Mouse (Mus musculus): ENCODE results near the gene Ube2d1. TPM values are rescaled to one million over a fixed set of nuclear protein-coding genes. Genes with fewer than 3 reads are reported as not detected.

The Ube2d1 gene
- total RNA-seq, 2 experiments from 2014 or later, result 23.6 to 30.3 TPM

DNA sequence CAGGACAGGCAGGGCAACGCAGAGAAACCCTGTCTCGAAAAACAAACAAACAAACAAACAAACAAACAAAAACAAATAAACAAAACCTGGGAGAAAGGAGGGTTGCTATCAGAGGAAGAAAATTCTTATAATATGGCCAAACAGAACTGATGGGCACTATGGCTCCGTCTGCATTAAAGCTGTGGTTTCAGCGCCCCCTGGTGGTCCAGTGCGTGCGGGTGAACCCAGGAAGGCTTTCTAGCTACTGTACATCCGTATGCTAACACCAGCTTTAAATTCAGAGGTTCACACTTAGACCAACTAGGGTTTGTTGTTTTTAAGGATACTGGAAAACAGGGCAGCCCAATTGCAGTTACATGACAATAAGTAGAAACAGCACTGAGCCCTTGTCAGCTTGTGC is 59.2 kb downstream of the Ube2d1 start:
- DNase-seq (ENCODE audit: low spot score in 2 of 2), result peak; percentile 61 to 69

- no peak for DNase-seq (ENCODE audit: low spot score in 2 of 2)
These were observed 62.0 kb downstream of the Ube2d1 start for GRCm38 (mm10) chr10:71223101-71223500.

GRCm38 (mm10) chr10:71222639-71223038 is 62.4 kb downstream of the Ube2d1 start:
- DNase-seq (ENCODE audit: low spot score in 2 of 2), result no peak

GRCm38 (mm10) chr10:71218228-71218892 is 66.7 kb downstream of the Ube2d1 start:
- peak; percentile 20 to 29 for DNase-seq (ENCODE audit: low spot score in 2 of 2)

DNA sequence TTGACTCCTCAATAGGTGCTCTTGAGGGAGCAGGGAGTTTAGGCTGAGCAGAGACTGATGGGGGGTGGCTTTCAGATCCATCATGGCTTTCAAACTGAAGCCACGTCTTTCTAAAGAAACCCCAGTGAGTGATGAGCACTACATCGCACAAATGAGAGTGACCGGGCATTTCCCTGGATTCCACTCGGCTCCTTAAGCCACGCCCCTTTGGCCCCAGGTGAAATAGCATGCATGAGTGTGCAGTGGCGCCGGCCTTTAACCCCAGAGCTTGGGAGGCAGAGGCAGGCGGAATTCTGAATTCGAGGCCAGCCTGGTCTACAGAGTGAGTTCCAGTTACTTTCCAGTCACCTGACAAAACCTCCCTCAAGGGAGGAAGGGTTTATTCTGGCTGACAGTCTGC is 69.1 kb downstream of the Ube2d1 start:
- no peak for DNase-seq (ENCODE audit: low spot score in 2 of 2)

Other genes with a start within 250 kb of the Ube2d1 start
- 10 to 100 TPM; 33.7 to 53.9 TPM for gene Bicc1, start 125.6 kb downstream of the Ube2d1 start, total RNA-seq (2021)
- 10 to 100 TPM; 70.9 to 77.0 TPM for gene Tfam, start 47.0 kb downstream of the Ube2d1 start, total RNA-seq (2021)
- 10 to 100 TPM; 47.8 to 55.9 TPM for gene Cisd1, start 59.7 kb upstream of the Ube2d1 start, total RNA-seq (2021)
- gene Ipmk, start 62.5 kb upstream of the Ube2d1 start, total RNA-seq (2021), result 10 to 100 TPM; 19.9 to 21.5 TPM

Measured in adrenal gland, postnatal 4 days (tissue).